Mouse (Mus musculus): ENCODE measurements around the gene Mcrs1.

Mcrs1 gene

DNA sequence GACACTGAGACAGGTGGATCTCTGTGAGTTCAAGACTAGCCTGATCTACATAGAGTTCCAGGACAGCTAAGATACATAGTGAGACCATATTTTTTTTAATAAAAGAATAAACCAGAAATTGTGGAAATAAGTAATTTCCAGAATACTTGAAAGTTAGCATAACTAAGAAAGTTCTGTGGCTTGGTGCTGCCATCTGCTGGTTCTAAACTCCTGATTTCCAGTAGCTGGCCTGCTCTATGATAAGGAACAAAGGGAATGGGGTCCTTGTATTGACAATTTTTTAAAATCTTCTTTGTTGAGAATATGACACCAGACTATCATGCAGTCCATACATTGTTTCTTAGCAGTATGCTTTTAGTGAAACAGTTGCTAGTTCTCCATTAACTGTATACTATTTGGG, 53.0 kb downstream of the Mcrs1 start:
- no peak for DNase-seq

DNA sequence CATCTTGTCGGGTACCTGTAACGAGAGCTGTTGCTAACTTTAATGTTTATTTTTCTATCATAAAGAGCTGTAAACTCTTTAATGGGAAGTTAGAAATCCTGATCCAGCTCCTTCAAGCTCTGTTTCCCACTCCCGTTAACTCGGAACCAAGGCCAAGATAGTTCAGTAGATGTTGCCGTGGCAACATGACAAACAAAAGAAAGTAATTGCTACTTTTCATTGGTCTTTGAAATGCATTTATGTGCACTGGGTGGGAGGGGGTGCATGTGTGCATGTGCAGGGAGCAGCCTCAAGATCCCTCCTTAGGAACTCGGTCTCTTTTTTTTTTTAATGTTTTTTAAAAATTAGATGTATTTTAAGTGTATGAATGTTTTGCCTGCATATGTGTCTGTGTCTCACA, 56.7 kb downstream of the Mcrs1 start:
- DNase-seq = no peak

- no peak for DNase-seq
Measured at GRCm38 (mm10) chr15:99194358-99194757, 57.4 kb downstream of the Mcrs1 start.

Data from cerebellum, adult 11 months (tissue).